Mouse (Mus musculus): Measurements from ENCODE around the gene Npat. TPM values are rescaled to one million over a fixed set of nuclear protein-coding genes. Genes with fewer than 3 reads are reported as not detected.

The Npat gene
- total RNA-seq, 2 experiments from 2014 or later, result 15.4 to 16.4 TPM

DNA sequence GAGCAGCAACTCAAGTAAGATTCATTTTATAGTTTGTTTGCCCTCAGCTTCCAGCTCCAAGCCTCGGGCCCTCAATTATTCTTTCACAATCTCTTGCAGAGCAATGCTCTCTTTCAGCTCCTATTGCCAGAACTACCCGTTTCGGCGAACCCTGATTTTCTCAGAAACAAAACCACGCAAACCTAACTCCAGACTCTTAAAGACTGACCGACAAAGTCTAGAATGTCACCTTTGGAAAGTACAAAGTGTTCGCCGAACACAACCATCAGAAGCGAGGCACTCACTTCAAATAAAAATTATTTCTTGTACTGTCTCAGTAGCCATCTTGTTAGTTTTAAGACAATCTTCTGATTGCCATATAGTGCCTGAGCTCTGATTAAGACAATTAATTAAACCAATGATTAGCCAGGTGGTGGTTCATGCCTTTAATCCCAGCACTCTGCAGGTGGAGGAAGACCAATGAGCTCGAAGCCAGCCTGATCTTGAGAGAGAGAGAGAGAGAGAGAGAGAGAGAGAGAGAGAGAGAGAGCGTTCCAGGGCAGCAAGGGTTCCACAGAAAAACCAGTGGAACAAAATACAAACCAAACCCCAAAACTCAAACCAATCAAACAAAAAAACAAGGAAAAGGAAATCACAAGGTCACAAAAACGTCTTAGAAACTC lies 72.6 kb downstream of the Npat start:
- DNase-seq, result no peak
- intact Hi-C loops (cut with DNase I), result no loop called here

DNA sequence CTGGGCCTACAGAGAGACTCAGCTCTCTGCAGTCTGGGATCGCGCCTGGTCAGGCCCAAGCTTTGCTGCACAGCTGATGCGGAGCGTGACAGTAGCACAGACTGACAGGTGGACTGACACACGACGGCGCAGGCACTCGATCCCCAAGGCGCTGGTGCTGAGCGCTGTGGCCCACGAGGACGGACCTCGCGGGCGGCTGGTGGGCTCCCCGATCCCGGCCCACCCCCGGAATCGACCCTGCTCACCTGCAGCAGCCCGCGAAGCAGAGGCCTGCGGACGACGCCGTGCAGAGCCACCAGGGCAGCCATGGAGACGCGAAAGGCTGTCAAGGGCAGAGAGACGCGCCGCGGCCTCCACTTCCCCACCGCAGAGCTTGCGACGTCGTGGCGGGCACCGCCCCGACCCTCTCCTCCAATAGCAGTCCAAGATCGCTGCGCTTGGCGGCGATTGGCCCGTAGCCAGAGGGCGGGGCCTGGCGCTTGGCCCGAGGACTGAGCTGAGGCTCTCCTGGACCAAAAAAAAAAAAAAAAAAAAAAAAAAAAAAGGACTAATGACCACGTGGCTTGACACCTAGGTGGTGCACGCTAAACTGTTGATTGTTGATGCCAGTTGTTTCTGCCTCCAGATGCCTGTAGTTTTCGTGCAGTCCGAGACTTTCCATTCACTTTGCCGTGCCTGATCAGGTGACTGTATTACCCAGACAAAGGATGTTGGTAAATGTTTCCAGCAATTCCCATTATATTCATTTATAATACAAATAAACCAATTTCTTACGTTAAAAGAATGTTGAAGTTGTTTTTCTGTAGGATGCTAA lies 73.3 kb downstream of the Npat start, which contains the start of gene Acat1:
TSS of gene Acat1 (minus strand) at position 415 of the 814 bp plus-strand sequence.
- intact Hi-C loops (cut with DNase I), result no loop called here
- DNase-seq, result peak; percentile 97

DNA sequence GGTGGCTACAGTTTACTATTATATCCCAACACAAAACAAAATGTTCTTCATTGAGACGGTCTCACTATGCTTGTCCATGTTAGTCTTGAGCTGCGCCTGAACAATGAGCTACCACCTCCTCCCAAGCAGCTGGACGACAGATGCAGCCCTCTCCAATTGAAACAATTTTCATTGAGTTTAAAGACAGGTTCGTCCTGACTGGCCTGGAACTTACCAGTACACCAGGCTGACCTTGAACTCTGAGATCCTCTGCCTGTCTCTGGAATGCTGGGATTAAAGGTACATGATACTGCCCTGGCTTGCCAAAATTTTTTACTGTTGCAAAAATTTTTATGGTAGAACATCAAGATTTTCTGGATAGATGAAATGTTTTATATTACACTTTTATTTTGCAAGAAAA lies 77.4 kb downstream of the Npat start:
- no peak for DNase-seq

DNA sequence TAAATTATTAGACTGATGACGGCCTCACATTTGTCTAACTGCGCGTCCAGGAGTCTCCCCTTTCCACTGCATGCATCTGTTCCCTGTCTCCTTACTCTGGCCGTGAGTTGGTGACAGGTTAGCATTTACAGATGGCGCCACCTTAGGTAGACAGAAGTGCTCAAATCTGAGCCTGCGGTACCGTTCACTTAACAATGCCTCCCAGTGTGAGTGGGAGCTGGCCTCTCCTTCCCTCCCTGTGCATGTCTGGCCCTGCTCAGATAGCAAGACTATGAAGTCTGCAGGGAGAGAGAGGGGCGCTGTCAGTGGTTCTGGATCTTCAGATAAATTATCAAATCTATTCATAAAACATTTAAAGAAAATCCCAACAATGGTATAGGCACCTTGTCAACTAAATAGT lies 78.4 kb downstream of the Npat start:
- no peak for DNase-seq
- intact Hi-C loops (cut with DNase I), result no loop called here

More for the DNA sequence above, 77.4 kb downstream of the Npat start:
- intact Hi-C loops (cut with DNase I), result no loop called here

Other genes starting within 250 kb of the Npat start
- under 1 TPM; 0.78 to 0.89 TPM for gene Exph5, start 235.4 kb upstream of the Npat start, total RNA-seq (2021)
- 1 to 10 TPM; 5.7 to 6.6 TPM for gene Kdelc2, start 153.0 kb upstream of the Npat start, total RNA-seq (2021)
- gene 4930550C14Rik, start 134.7 kb upstream of the Npat start, total RNA-seq (2021), result not detected
- 10 to 100 TPM; 23.8 to 24.7 TPM for gene Atm, start 307 bp upstream of the Npat start, total RNA-seq (2021)
- gene Acat1, start 73.3 kb downstream of the Npat start, total RNA-seq (2021), result 100 to 1,000 TPM; 137 to 153 TPM
- gene Cul5, start 133.0 kb downstream of the Npat start, total RNA-seq (2021), result 10 to 100 TPM; 51.7 to 53.5 TPM
- gene Rab39, start 169.2 kb downstream of the Npat start, total RNA-seq (2021), result 1 to 10 TPM; 2.0 to 2.1 TPM
- gene Slc35f2, start 234.5 kb downstream of the Npat start, total RNA-seq (2021), result 10 to 100 TPM; 13.1 to 14.1 TPM

Data from left cerebral cortex, postnatal 4 days (tissue).